Mouse (Mus musculus): ENCODE measurements around the gene Cutal. TPM values are rescaled to one million over a fixed set of nuclear protein-coding genes. Genes with fewer than 3 reads are reported as not detected.

Gene Cutal
- total and polyA plus RNA-seq, 3 experiments, result not detected

GRCm38 (mm10) chr2:34937460-34937859 lies 63.3 kb downstream of the Cutal start:
- peaks cover 4 to 11% of the 10 kb centered on the region in 2 experiments for H3K36me3 ChIP-seq (replicated peaks in 1 of 2; ENCODE audit: control insufficient read depth in 1 of 2, insufficient read depth in 1 of 2, low read length in 1 of 2)
- TF ChIP-seq ELF1 (IDR thresholded peaks at IDR 0.05; ENCODE audit: low read depth, low read length), result no peak
- DNase-seq (ENCODE audit: extremely low read depth), result no peak
- in situ Hi-C loops (cut with MboI; ENCODE audit: low pct_ligation_motif_present, low pct_unique_long_range_greater_than_20kb, low sequenced_read_pairs), result no loop called here
- dilution Hi-C loops (cut with MboI; ENCODE audit: extremely low pct_ligation_motif_present, extremely low pct_unique_long_range_greater_than_20kb, low sequenced_read_pairs), result no loop called here
- H3K9ac ChIP-seq (ENCODE audit: insufficient read depth, low read depth), result no peak overlapping the region
- no peaks in the 10 kb centered on the region for H3K27me3 ChIP-seq (replicated peaks)
- no peaks in the 10 kb centered on the region for H3K9me3 ChIP-seq (replicated peaks; ENCODE audit: low read length)
- no peaks in the 10 kb centered on the region for H3K79me2 ChIP-seq (replicated peaks; ENCODE audit: control insufficient read depth, extremely low read depth, insufficient read depth, poor library complexity, severe bottlenecking)
- H3K4me1 ChIP-seq (ENCODE audit: control insufficient read depth in 1 of 2, insufficient read depth in 2 of 2), result peaks cover 24 to 40% of the 10 kb centered on the region in 2 experiments
- H3K27ac ChIP-seq (ENCODE audit: insufficient read depth, low read depth), result no peak overlapping the region
- no peak overlapping the region for H3K4me3 ChIP-seq (replicated peaks in 1 of 3; ENCODE audit: low read depth in 2 of 3, low read length in 2 of 3, poor library complexity in 1 of 3)
- no peak overlapping the region for H3K4me2 ChIP-seq (ENCODE audit: insufficient read depth, low read depth, poor library complexity, severe bottlenecking)

- Histone ChIP-seq H3K9me3 (replicated peaks; ENCODE audit: low read length) (no peaks in the 10 kb centered on the region), H3K79me2 (replicated peaks; ENCODE audit: control insufficient read depth, extremely low read depth, insufficient read depth, poor library complexity, severe bottlenecking) (no peaks in the 10 kb centered on the region), H3K27me3 (replicated peaks) (no peaks in the 10 kb centered on the region), H3K4me2 (ENCODE audit: insufficient read depth, low read depth, poor library complexity, severe bottlenecking) (peak overlapping the region; percentile 35; the same call in 1 of the 2 replicates), H3K4me3 (replicated peaks in 1 of 3; ENCODE audit: low read depth in 2 of 3, low read length in 2 of 3, poor library complexity in 1 of 3) (no peak overlapping the region), H3K9ac (ENCODE audit: insufficient read depth, low read depth) (no peak overlapping the region), H3K36me3 (replicated peaks in 1 of 2; ENCODE audit: control insufficient read depth in 1 of 2, insufficient read depth in 1 of 2, low read length in 1 of 2) (peaks cover 15 to 22% of the 10 kb centered on the region in 2 experiments), H3K27ac (ENCODE audit: insufficient read depth, low read depth) (no peak overlapping the region), H3K4me1 (ENCODE audit: control insufficient read depth in 1 of 2, insufficient read depth in 2 of 2) (peaks cover 25 to 43% of the 10 kb centered on the region in 2 experiments)
- dilution Hi-C loops (cut with MboI; ENCODE audit: extremely low pct_ligation_motif_present, extremely low pct_unique_long_range_greater_than_20kb, low sequenced_read_pairs), result no loop called here
- TF ChIP-seq ZC3H11A (IDR thresholded peaks at IDR 0.05; ENCODE audit: low read depth, low read length) (no peak), SIN3A (IDR thresholded peaks at IDR 0.05; ENCODE audit: low read length) (no peak), ZMIZ1 (IDR thresholded peaks at IDR 0.05; ENCODE audit: low read depth, low read length) (no peak), JUND (conservative IDR thresholded peaks at IDR 0.05; ENCODE audit: low read depth, low read length) (no peak), ETS1 (conservative IDR thresholded peaks at IDR 0.05; ENCODE audit: low read depth, low read length) (peak; percentile 50), CHD1 (IDR thresholded peaks at IDR 0.05; ENCODE audit: low read depth, low read length) (no peak), RAD21 (IDR thresholded peaks at IDR 0.05; ENCODE audit: low read depth, low read length) (no peak), EP300 (IDR thresholded peaks at IDR 0.05; ENCODE audit: low read length) (peak; percentile 50), ELF1 (IDR thresholded peaks at IDR 0.05; ENCODE audit: low read depth, low read length) (no peak), IRF4 (IDR thresholded peaks at IDR 0.05; ENCODE audit: low read depth, low read length) (peak; percentile 19; the same call in 1 of the 2 replicates), GABPA (IDR thresholded peaks at IDR 0.05; ENCODE audit: insufficient replicate concordance, low read depth, low read length) (no peak), USF1 (IDR thresholded peaks at IDR 0.05; ENCODE audit: low read depth, low read length) (0 out of 2 replicates have a peak, but pooled peaks have one; percentile 18), CTCF (conservative IDR thresholded peaks at IDR 0.05 in 1 of 2, IDR thresholded peaks at IDR 0.05 in 1 of 2; ENCODE audit: low read depth in 2 of 2, low read length in 2 of 2) (no peak), MEF2A (IDR thresholded peaks at IDR 0.05; ENCODE audit: borderline replicate concordance, low read depth, low read length) (peak; percentile 81), MAFK (IDR thresholded peaks at IDR 0.05; ENCODE audit: insufficient replicate concordance, low read length) (peak; percentile 78), BHLHE40 (IDR thresholded peaks at IDR 0.05; ENCODE audit: low read depth, low read length) (peak; percentile 78), MAZ (IDR thresholded peaks at IDR 0.05; ENCODE audit: low read depth, low read length) (0 out of 2 replicates have a peak, but pooled peaks have one; percentile 27), MAX (IDR thresholded peaks at IDR 0.05; ENCODE audit: low read length) (peak; percentile 47; the same call in 1 of the 2 replicates)
- in situ Hi-C loops (cut with MboI; ENCODE audit: low pct_ligation_motif_present, low pct_unique_long_range_greater_than_20kb, low sequenced_read_pairs), result no loop called here
- DNase-seq (ENCODE audit: extremely low read depth), result no peak
These were observed 64.3 kb downstream of the Cutal start for GRCm38 (mm10) chr2:34938269-34939208.
